Mouse (Mus musculus): ENCODE measurements around the gene Olfr1163.
"Not testable (repeated sequence)": the region's sequence is repeated elsewhere in the genome, so short reads cannot be mapped to it uniquely, and the experiment has no call there.

Gene Olfr1163

DNA sequence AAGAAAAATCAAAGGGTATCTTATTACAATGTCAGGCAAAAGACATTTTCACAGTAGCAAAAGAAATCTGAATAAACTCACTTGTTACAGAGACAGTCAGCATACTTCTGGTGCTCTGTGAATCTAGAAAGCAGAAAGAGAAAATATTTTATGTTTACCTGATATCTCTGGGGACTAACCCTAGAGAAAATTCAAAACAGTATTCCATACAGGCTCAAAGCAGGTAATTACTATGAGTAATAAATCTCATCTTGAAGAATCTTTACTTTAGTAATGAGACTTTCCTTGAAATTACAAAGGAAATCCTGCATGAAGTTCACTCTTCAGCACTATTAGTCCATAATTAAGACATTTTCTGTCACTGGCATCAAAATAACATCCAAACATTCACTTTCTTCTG, at the start of gene Olfr1163:
Gene Olfr1163, minus strand, starts transcription at position 101 of the 400 bp plus-strand sequence.
- no peak for DNase-seq (ENCODE audit: low read depth, low spot score)

DNA sequence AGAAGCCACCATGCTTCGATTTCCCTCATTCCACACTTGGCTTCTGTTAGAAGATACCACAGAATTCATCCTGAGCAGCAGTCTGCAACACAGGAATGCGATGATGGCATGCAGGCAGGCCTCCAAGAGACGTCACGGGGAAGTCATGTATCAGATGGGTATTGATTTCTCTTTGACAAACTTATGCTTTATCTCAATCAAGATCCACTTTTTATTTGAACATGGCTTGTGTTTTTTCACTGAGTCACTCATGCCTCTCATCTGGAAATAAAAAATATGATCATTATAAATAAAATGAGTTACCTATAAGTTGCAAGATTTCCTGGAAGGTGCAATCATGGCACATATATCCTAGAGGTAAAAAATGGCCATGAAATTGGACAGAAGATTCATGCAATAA, 22.2 kb upstream of the Olfr1163 start, which contains the start of gene Olfr1164:
Gene Olfr1164, minus strand, starts transcription at position 101 of the 400 bp plus-strand sequence.
- no peak for DNase-seq (ENCODE audit: low read depth, low spot score)

DNA sequence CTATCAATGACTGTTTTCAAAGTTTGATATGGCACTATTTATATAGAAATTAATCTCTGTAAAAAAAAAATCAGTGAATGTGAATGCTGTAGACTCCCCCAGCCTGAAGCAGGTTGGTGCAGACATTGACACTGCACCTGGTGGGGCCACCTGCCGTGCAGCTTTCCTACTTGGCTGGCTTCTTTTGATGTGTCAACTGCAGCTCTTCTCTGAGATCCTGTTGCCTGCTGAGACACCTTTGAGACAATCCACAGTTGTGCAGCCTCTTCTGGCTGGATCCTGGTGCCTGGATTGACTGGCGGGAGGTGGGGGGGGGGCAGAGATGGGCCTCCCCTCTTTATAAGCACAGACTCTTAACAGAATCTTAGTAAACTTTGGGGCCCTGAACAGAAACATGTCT, 8.0 kb downstream of the Olfr1163 start:
- DNase-seq (ENCODE audit: low read depth, low spot score): no peak

DNA sequence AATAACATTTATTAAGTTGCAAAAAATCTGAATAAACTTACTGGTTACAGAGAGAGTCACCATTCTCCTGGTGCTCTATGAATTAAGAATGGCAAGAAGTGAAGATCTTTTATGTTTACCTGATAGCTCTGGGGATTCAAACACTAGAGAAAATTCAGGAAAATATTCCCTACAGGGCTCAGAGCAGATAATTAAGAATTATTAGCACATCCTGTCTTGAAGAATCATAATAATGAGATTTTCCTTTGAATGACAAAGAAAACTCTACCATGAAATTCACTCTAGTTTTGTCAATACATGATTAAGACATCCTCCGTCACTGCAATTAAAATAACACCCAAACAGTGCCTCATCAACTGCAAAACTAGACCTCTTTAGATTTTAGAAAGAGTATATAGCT, 20.6 kb downstream of the Olfr1163 start, which contains the start of gene Olfr1162:
Gene Olfr1162, minus strand, starts transcription at position 101 of the 400 bp plus-strand sequence.
- no peak for DNase-seq (ENCODE audit: low read depth, low spot score)

DNA sequence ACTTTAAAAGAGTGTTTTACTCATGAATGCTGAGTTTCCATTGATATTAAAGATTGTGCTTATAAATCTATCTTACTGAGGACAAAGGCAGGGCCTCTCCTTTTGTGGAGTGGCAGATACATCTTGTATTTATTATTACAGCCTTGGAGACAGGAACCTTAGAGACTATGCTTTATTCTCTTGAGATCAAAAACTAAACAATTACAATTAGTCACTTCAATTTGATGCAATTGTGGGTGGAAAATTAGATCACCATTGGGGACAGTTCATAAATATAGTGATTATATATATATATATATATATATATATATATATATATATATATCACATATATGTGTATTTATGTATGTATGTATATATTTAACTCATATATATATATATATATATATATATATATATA, 34.0 kb downstream of the Olfr1163 start, which contains the start of gene Olfr73:
Gene Olfr73, minus strand, starts transcription at position 101 of the 400 bp plus-strand sequence.
- DNase-seq (ENCODE audit: low read depth, low spot score): no peak

DNA sequence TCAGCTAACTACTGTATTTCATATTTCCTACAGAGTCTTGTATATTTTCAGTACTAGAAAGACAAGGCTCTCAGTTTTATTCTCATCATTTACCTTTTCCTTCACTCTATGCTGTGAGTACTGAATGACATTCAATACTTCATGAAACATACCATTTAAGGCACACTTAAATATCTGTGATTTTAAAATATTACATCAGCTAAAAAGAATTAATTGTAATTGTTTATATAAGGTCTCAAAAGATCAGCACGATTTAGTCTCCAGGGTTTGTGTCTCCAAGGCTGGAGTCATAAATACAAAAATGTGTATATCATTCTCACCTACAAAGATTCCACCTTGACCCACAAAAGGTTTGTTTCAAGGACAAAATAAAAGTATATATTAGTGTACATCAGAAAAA, 49.2 kb downstream of the Olfr1163 start, which contains the start of gene Olfr1161:
Gene Olfr1161, plus strand, starts transcription at position 301 of the 400 bp plus-strand sequence.
- DNase-seq (ENCODE audit: low read depth, low spot score): not testable (repeated sequence)
